Mouse (Mus musculus): ENCODE measurements at regions not wholly inside any gene's neighbourhood (a gene's known extent, or its start where the extent isn't known, plus 50 kb on each side); places are given as distances from the start of the nearest gene placed in this dataset.

GRCm38 (mm10) chr3:15107301-15107700 lies 221.2 kb downstream of the Car2 start:
- no peak for DNase-seq (ENCODE audit: low spot score)
- intact Hi-C loops (cut with DNase I), result no loop called here

DNA sequence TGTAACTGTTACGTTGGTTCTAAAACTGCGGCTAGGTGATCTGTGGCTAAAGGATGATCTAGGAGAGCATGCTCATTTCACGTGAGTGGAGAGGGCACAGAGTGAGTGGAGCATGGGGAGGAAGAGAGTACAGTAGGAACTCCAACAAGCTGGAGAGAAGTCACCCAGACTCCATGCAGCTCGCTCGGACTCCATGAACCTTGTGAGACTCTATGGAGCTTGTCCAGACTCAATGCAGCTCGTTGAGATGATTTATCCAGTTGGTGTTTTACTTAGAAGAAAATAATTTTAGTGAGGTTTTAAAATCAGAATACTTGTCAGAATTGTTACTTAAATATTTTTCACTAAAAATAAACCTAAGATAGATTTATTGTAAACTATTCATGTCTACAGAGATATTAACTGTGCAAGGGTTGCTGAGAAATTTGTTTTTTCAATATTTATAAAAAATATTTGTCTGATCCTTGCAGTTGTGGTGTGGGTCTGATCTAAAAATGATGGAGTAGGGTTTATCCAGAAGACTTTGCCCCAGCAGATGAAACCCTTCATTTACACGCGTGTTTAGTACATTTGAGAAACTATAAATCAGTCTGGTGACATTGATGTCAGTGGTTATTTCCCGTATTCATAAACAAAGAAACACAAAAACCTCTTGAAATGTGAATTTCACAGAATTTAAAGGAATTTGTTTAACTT lies 222.3 kb downstream of the Car2 start:
- DNase-seq (ENCODE audit: low spot score), result no peak
- intact Hi-C loops (cut with DNase I), result no loop called here

DNA sequence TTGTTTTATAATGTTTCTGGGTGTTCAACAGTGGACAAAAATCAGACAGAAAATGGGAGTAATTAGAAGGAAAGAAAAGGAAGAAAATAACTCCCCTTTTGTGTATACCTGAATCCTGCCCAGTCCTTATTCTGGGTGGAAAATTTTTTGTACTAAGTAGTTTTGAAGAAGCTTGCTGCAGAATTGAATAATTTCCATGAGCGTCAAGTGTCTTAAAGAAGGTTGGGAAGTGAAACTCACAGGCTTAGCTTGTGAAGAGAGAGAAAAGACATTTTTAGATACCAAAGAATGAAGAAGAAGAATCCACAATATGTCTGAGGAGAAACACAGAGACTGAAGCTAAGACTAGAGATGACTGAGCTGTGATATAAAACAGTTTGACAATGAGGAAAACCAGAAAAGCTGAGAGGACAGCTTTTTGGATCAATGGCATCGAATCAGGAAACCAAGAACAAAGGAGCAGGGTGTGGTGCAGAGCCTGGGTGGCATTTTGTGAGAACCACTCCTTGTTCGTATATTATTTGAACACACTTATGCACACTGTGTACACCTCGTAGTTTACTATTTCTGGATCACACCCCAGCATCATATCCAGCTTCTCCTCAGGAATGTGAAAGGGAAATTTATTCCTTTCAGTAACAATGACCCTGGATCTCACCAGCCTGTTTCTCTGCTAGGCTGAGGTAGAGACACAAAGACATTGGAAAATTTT lies 221.9 kb downstream of the Gm9733 start:
- intact Hi-C loops (cut with DNase I), result no loop called here

DNA sequence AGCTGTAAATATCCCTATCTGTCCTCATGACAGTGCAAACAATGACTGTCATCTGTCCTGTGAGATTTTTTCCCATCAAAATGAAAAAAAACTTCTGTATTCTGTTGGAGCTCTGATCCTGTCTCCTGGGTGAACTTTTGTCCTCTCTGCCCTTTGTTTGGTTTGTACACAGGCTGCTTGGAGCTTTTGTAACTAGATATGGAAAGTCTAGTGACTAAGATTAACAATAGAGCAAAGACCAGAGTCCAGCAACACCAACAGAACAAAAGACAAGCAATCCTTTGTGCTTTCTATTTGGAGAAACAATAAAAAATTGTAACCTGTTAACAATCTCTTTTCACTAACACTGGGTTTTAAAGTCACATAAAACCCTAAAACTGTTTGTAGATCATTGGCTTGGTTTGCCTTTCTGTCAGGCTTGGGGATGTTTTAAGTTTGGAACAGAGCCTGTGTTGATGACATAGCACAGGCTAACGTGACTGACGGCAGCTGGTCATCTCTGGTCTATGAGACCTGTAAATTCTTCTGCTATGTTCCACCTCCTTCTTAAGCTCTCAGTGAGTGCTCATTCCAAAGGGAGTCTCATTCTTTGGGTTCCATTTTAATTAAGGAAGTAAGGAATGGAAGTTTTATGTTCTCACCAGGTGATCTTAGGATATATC lies 219.8 kb downstream of the Gm9733 start:
- DNase-seq (ENCODE audit: low spot score), result no peak
- intact Hi-C loops (cut with DNase I), result no loop called here

More for the DNA sequence above, 221.9 kb downstream of the Gm9733 start:
- DNase-seq (ENCODE audit: low spot score), result no peak

GRCm38 (mm10) chr3:15118634-15119356 lies 213.3 kb downstream of the Gm9733 start:
- intact Hi-C loops (cut with DNase I), result no loop called here
- no peak for DNase-seq (ENCODE audit: low spot score)

DNA sequence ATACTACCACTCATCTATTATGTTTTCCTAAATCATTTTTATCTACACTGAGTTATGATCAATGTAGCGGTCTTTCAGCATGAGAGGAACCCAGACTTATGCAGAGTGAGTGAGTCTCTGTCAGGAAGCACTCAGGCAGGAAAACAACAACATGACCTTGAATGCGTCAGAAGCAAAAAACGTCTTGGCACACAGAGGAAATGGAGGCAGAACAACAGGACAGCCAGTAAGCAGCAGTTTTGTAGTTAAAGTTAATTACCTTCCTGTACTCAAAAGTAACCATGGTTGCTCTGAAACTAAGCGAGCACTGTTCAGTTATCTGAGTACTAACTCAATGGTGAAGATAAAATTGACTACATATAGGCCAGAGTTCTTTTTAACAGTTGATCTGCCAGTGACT lies 205.4 kb downstream of the Gm9733 start:
- intact Hi-C loops (cut with DNase I), result no loop called here

DNA sequence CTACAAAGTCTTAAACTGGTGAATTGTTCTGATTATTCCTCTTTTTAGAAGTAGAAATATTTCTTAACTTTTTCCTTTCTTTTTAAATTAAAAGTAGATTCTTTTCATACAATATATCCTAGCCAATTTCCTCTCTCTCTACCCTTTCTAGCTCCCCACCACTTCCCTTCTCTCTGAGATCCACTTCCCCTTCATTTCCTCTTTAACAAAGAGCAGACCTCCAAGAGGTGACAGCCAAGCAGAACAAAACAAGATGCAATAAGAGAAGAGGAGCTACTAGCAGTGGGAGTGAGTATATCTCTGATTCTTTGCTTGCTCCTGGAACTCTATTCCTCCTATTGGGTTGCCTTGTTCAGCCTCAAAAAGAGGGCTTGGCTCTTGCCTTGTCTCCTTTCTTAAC lies 203.7 kb downstream of the Gm9733 start:
- DNase-seq (ENCODE audit: low spot score), result no peak
- intact Hi-C loops (cut with DNase I), result no loop called here

More for the DNA sequence above, 205.4 kb downstream of the Gm9733 start:
- DNase-seq (ENCODE audit: low spot score), result no peak

DNA sequence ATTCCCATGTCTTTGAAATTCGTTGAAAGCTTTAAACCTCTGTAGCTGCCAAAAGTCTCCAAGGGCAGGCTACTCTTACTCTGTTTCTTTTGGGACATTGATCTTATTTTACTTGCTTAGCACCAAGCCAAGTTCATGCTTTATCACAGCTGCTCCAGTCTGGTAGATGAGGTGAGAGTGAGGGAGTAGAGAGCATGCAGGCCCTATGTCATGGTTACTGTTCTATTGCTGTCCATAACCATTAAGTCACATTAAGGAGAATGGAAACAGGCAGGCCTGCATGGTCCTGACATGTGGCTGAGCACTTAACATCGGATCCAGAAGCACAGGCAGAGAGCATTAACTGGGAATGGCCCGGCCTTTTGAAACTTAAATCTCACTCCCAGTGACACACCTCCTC lies 203.1 kb downstream of the Gm9733 start:
- no peak for DNase-seq (ENCODE audit: low spot score)
- intact Hi-C loops (cut with DNase I), result no loop called here

DNA sequence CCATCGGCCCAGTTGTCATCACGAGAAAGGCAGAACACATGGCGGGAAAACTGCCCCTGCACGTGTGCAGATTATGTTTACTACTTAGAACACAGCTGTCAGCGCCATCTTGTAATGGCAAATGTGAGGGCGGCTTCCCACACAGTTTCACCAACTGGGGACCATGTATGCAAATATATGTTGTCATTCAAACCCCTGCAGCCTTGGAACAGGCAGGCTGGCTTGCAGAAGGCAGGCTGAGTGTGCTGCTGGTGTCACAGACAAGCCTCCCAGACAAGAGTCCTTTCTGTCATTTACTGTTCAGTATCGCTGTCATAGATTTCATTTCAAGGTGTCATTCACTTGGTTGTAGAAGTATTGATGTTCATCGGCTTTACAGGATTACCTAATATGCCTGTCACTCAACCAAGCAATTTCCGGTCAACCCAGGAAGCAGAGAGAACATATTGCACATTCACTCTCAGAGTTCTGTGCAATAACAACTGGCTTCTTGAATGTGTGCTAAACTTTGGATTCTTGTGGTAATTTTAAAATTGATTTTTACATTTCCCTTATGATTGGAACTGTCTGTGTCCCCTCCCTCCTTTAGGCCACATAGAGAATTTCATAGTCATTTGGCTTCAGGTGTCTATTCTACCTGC lies 202.3 kb downstream of the Gm9733 start:
- intact Hi-C loops (cut with DNase I), result no loop called here
- DNase-seq (ENCODE audit: low spot score), result no peak

DNA sequence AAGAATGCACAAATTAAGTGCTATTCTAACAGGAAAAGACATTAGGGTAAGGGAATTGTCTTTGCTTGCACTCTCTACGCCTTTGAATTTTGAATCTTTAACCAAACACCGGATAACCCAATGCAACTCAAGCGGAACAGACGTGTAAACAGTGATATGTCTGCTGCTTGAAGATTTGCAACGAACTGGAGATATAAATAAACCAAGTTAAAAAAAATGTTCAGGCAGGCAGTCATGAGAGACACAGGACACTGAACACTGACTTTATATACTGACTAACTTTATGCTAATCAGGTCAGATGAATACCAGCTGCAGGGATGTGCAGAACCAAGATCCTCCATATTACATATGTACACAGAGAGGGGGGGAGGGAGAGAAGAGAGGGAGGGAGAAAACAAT lies 200.0 kb downstream of the Gm9733 start:
- intact Hi-C loops (cut with DNase I), result no loop called here
- no peak for DNase-seq (ENCODE audit: low spot score)

DNA sequence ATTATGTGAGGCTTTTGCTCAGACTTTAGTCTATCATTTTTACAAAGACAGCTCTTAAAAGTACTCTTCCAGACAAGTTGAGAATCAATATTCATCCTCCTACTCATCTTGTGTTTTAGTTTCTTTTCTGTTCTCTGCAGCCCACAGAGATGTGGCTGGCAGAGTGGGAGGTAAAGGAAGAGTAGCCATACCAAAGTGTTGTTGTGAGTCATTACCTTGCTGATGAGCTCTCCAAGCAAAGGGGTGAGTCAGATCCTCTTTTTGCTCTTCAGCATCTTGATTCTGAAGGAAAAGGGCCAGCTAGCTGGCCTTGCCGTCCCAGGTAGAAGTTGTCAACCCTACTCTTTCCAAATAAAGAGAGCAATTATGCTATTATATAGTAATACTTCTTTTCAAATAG lies 192.6 kb downstream of the Gm9733 start:
- intact Hi-C loops (cut with DNase I), result no loop called here
- DNase-seq (ENCODE audit: low spot score), result no peak

DNA sequence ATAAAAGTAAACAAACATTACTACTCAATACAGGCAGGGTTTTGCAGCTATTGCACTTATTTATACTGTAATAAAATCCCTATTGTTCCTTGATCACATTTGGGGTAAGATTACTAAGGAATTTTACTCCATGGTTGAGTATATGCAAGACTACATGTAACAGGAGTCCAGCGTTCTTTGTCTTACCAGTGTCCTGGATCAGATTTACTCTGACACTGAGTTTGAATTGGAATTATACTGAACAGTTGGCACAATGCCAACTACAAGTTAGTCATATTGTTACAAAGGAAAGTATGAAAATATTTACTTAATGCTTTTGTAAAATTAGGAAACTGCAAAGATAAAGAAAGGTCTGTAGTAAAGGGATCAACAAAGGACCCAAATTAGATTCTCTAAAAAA lies 178.4 kb downstream of the Gm9733 start:
- intact Hi-C loops (cut with DNase I), result no loop called here
- no peak for DNase-seq (ENCODE audit: low spot score)

- intact Hi-C loops (cut with DNase I), result no loop called here
- no peak for DNase-seq (ENCODE audit: low spot score)
These were observed 177.9 kb downstream of the Gm9733 start for GRCm38 (mm10) chr3:15154153-15154552.

DNA sequence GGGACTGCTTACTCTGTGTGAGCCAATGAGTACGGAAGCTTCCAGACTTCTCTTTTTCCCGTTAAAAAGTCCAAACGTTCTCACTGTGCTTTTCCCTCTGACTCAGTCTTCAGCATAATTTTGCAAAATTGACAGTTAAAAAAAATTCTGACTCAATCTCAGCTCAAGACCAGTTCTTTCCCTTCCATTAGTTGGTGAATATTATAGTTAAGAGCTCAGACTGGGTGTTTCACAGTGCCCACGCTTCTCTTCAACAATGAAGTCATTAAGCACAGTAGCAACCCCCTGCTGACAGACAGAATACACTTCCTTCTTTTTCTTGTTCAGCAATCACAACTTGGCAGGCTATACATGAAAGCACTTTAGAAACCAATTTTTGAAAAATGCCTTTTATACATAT lies 175.4 kb downstream of the Gm9733 start:
- DNase-seq (ENCODE audit: low spot score), result no peak
- intact Hi-C loops (cut with DNase I), result no loop called here

DNA sequence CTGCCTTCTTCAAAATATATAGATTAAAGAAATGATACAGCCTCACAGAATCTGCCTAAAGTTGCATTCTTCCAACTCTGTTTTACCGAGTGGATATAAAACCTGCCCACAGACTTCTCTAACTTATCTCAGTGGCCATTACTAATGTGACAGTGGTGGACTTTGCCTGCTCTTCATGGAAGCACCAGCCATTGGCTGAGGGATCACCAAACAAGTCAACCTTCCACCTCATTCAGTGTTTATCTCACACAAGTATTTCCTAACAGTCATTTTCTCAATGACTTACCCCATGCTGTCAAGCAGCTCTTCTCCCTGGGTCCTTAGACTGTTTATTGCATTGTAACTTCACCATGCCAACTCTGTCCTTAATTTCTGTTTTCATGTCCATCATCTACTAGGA lies 174.3 kb downstream of the Gm9733 start:
- intact Hi-C loops (cut with DNase I), result no loop called here
- DNase-seq (ENCODE audit: low spot score), result no peak

- no peak for DNase-seq (ENCODE audit: low spot score)
- intact Hi-C loops (cut with DNase I), result no loop called here
These were observed 173.2 kb downstream of the Gm9733 start for GRCm38 (mm10) chr3:15158926-15159325.

GRCm38 (mm10) chr3:15159965-15160714 lies 172.0 kb downstream of the Gm9733 start:
- no peak for DNase-seq (ENCODE audit: low spot score)
- intact Hi-C loops (cut with DNase I), result no loop called here

GRCm38 (mm10) chr3:15175811-15176210 lies 156.3 kb downstream of the Gm9733 start:
- intact Hi-C loops (cut with DNase I), result no loop called here
- DNase-seq (ENCODE audit: low spot score), result no peak

- intact Hi-C loops (cut with DNase I), result no loop called here
- DNase-seq (ENCODE audit: low spot score), result no peak
These were observed 152.9 kb downstream of the Gm9733 start for GRCm38 (mm10) chr3:15179079-15179812.
